Mouse (Mus musculus): ENCODE measurements at regions not wholly inside any gene's neighbourhood (a gene's known extent, or its start where the extent isn't known, plus 50 kb on each side); places are given as distances from the start of the nearest gene placed in this dataset.
"Not testable (repeated sequence)": the region's sequence is repeated elsewhere in the genome, so short reads cannot be mapped to it uniquely, and the experiment has no call there.

- Histone ChIP-seq H3K36me3 (no peaks in the 10 kb centered on the region), H3K27ac (replicated peaks) (no peak overlapping the region), H3K9ac (replicated peaks) (no peak overlapping the region), H3K27me3 (no peaks in the 10 kb centered on the region), H3K4me3 (no peak overlapping the region), H3K4me2 (replicated peaks) (no peak overlapping the region), H3K4me1 (no peaks in the 10 kb centered on the region), H3K9me3 (no peaks in the 10 kb centered on the region)
- no peak for ATAC-seq (replicated peaks)
- 88% methylated on average over 3 of the region's 3 CpGs for WGBS
Observed at GRCm38 (mm10) chr12:40949580-40949979, 74.3 kb upstream of the Immp2l start.

DNA sequence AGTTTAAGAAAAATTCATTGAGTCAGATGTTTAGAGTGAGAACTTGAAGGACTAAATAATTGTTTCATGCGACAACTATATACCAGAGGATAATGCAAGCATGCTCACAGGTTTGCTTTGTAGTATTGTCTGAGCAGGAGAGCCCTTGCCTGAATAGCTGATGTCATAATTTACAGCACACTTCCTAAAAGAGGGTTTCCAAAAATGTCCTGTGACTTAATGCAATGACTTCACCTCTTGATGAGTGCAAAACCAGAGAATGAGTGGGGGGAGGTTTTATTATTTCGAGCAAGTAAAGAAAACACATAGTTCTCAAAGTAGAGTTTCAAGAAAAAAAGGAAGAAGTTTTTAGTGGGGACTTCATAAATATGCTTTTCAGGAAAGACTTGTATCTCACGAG lies 65.4 kb upstream of the Immp2l start:
- no peak for ATAC-seq (replicated peaks)

GRCm38 (mm10) chr12:40964996-40965395 lies 58.9 kb upstream of the Immp2l start:
- Histone ChIP-seq H3K27me3 (no peaks in the 10 kb centered on the region), H3K9me3 (no peaks in the 10 kb centered on the region), H3K4me1 (no peaks in the 10 kb centered on the region), H3K36me3 (no peaks in the 10 kb centered on the region), H3K4me3 (no peak overlapping the region), H3K9ac (replicated peaks) (no peak overlapping the region), H3K4me2 (replicated peaks) (no peak overlapping the region), H3K27ac (replicated peaks) (no peak overlapping the region)
- 5% methylated on average over 2 of the region's 2 CpGs for WGBS
- ATAC-seq (replicated peaks): no peak

More for the DNA sequence above, 65.4 kb upstream of the Immp2l start:
- no peaks in the 10 kb centered on the region for H3K9me3 ChIP-seq
- no peak overlapping the region for H3K4me3 ChIP-seq
- no peak overlapping the region for H3K9ac ChIP-seq (replicated peaks)
- H3K4me1 ChIP-seq: no peaks in the 10 kb centered on the region
- WGBS: 82% methylated on average over 3 of the region's 3 CpGs
- H3K27me3 ChIP-seq: no peaks in the 10 kb centered on the region
- no peak overlapping the region for H3K27ac ChIP-seq (replicated peaks)
- no peak overlapping the region for H3K4me2 ChIP-seq (replicated peaks)
- no peaks in the 10 kb centered on the region for H3K36me3 ChIP-seq

DNA sequence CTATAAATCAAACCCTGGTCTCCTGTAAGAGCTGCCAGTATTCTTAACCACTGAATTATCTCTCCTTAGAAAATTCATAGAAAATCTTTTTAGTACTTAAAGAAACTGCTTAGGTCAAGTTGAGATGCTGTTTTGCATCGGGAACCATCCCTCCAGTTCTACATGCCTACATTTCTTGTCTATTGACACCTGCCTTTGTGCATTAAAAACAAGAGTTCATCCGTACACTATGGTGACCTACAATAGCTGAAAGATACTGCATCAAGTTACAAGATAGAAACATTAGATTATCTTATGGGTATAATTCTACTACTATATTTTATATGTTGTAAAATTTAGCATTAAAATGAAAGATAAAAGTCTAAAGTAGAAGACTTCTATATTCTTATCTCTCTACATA lies 57.6 kb upstream of the Immp2l start:
- Histone ChIP-seq H3K9ac (replicated peaks) (no peak overlapping the region), H3K27ac (replicated peaks) (no peak overlapping the region), H3K4me1 (no peaks in the 10 kb centered on the region), H3K9me3 (no peaks in the 10 kb centered on the region), H3K27me3 (no peaks in the 10 kb centered on the region), H3K4me3 (no peak overlapping the region), H3K4me2 (replicated peaks) (no peak overlapping the region), H3K36me3 (no peaks in the 10 kb centered on the region)
- ATAC-seq (replicated peaks): no peak
- WGBS: 94% methylated on average over 2 of the region's 2 CpGs

DNA sequence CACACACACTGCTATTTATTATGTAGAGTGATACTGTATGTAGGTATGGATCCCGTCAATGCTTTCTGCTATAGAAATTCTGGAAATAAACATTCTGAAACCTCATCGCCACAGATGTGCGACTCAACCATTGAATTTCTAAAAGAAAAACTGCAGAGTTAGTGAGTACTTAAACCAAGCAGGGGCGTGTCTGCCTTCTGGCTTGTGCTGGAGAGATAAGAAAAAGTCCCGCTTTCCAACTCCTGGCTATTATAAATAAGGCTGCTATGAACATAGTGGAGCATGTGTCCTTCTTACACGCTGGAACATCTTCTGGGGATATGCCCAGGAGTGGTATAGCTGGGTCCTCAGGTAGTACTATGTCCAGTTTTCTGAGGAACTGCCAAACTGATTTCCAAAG lies 57.2 kb upstream of the Immp2l start:
- H3K4me2 ChIP-seq (replicated peaks); H3K4me3 ChIP-seq; H3K9ac ChIP-seq (replicated peaks); H3K9me3 ChIP-seq; ATAC-seq (replicated peaks); H3K4me1 ChIP-seq; H3K27ac ChIP-seq (replicated peaks); H3K36me3 ChIP-seq; H3K27me3 ChIP-seq: not testable (repeated sequence)
- WGBS: 96% methylated on average over 6 of the region's 6 CpGs

DNA sequence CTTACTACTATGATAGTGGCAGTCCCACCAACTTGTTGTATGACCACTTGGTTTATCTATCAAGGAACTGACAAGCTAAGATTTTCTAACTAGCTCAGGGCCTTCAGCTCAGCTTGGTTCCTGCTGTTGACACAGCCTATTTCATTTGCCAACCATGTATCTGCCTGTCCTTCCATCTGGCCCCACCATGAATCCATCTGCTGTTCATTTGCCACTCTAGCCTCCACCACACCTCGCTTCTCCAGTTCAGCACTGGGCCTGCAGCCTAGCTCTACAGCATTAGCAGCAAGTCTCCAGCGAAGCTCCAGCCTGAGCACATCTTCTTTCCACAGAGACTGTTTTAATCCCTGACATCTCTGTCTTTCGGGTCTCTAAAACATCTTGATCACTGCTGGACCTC lies 51.0 kb upstream of the Immp2l start:
- Histone ChIP-seq H3K9ac (replicated peaks) (no peak overlapping the region), H3K4me3 (no peak overlapping the region), H3K9me3 (no peaks in the 10 kb centered on the region), H3K4me1 (no peaks in the 10 kb centered on the region), H3K4me2 (replicated peaks) (no peak overlapping the region), H3K27me3 (no peaks in the 10 kb centered on the region), H3K36me3 (no peaks in the 10 kb centered on the region), H3K27ac (replicated peaks) (no peak overlapping the region)
- ATAC-seq (replicated peaks): no peak
- 84% methylated on average over 3 of the region's 3 CpGs for WGBS
